Mouse (Mus musculus) hindlimb bud, embryonic 11.5 days (tissue): ENCODE measurements around the gene Cmip.

ENCODE experiments used
- DNase-seq: peaks from one replicate; pipeline ENCODE4 v3.0.0-alpha.2; 2012; ENCODE audit warnings: low read depth, low spot score; ENCODE audit errors: extremely low spot score

The Cmip gene

GRCm38 (mm10) chr8:117373001-117373428 lies 116.2 kb downstream of the Cmip start:
- no peak for DNase-seq

- DNase-seq = no peak
Observed at GRCm38 (mm10) chr8:117374087-117374486, 117.2 kb downstream of the Cmip start.

GRCm38 (mm10) chr8:117376997-117377396 lies 120.1 kb downstream of the Cmip start:
- DNase-seq = no peak

DNA sequence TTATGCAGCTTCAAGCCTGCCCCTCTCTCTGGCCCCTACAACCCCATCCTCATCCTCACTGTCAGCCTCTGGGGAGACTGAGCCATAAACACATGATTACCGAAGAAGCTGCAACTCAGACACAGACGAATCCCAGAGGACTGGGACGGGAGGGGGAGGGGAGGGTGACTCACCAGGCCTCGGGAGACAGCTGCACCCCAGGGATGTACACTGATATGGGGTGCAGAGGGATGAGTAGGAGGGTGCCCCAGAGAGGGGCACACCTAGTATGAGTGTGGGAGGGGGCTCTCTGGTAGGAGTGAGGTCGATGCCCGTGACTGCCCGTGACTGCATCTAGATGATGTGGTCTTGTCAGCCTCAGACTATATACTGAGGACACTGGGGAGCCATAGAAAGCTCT lies 121.8 kb downstream of the Cmip start:
- no peak for DNase-seq

DNA sequence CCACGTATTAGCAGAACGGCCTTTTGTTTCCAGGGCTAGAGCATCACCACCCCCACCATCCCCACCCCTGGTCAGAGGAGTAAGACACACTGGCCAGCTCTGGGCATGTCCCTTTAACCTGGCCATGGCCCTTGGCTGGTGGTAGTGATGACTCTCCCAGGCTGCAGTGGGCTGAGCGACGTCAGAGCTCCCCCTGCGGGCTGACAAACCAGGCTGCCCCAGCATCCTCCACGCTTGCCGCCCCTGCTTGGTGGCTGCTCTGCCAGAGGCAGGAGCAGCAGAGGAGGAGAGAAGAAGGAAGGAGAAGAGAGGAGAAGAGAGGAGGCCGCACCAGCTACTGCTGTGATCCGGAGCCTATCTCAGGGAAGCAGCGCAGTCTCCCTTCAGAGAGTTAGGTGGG lies 122.3 kb downstream of the Cmip start:
- DNase-seq = no peak

GRCm38 (mm10) chr8:117380796-117381195 lies 123.9 kb downstream of the Cmip start:
- DNase-seq = no peak

DNA sequence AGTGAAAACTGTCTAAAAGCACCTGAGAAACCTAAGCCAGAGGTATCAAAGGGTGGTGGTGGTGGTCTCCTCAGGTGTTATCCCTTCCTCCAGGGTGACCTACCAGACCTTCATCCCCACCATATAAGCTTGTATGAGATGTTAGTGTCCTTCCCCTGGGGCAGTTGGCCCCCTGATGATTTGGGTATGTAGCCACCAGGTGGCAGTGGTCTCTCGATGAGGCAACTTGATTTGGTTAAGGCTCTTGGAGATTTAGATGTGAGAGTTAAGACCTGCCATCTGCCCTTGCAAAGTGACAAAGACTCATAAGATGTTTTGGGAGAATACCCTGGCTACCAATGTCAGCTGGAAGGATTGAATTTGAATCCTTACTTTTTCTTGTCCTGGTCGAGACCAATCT lies 129.3 kb downstream of the Cmip start:
- no peak for DNase-seq

DNA sequence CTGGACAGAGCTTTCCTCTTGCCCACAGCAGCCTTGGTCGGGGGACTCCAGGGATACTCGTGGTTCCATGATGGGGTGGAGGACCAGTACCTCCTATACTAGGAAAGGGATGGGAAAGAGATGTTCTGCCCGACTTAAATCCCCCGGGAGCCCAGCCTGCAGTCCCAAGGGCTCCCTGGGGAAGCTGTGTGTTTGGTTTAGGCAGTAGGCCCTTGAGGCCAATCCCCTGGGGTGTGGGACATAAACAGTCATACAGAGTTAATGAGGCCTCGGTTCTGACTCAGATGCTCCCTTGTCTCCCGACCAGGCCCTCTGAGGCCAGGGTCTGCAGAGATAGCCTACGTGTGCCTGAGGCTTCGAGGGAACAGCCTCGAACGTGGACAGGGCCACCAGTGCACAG lies 130.8 kb downstream of the Cmip start:
- DNase-seq = no peak

DNA sequence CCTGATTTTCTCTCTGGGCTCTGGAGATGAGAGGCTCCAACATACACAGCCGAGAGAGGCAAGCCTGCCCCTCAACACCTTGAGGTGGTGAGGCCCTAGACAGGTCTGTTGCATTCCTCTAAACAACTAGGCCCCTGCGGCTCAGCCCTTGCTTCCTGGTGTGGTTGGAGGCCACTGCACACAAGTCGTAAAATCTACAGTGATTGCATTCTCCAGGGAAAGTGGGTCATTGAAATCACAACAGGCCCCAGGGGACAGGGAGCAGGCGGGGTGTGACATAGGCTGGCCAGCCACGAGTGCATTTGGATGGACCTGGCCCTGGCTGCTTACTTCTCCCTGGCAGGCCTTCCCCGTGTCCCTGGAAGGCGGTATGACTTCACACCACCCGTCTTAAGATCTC lies 131.5 kb downstream of the Cmip start:
- DNase-seq = no peak

DNA sequence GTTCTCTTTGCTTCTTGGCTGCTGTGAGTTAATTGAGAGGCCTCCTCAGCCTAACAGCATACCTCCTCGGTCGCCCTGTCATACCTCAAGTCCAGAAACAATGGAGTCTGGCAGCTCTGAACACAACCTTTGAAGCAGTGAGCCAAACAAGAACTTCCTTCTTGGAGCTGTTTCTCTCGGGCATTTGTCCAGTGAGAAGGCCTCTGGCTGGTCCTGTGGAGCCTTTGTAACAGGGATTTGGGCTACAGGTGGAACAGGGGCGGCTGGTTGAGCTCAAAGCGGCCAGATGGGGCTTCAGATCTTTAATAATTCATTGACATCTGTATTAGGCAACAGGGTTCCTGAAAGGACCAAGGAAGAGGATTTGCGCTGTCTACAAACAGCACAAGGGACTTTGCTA lies 137.0 kb downstream of the Cmip start:
- DNase-seq = no peak

- DNase-seq = no peak
Observed at GRCm38 (mm10) chr8:117395055-117395454, 138.2 kb downstream of the Cmip start.

DNA sequence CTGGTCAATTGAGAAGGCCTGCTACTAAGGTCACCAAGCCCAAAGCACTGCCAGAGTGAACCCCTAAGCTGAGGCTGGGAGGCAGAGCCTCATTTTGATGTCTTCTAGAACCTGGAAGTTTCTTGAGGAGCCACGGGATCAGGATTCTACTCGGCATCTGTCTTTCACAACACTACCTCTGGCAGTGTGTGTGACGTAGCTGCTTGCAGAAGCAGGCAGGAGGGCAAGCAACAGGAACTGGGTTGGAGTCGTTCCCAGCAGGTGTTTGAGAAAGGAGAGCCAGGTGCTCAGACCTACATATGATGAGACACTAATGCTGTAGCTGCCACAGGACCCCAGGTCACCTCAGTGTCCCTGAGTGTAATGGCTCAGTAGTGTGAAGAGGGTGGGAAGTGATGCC lies 140.0 kb downstream of the Cmip start:
- DNase-seq = no peak

GRCm38 (mm10) chr8:117397751-117398150 lies 140.9 kb downstream of the Cmip start:
- no peak for DNase-seq

DNA sequence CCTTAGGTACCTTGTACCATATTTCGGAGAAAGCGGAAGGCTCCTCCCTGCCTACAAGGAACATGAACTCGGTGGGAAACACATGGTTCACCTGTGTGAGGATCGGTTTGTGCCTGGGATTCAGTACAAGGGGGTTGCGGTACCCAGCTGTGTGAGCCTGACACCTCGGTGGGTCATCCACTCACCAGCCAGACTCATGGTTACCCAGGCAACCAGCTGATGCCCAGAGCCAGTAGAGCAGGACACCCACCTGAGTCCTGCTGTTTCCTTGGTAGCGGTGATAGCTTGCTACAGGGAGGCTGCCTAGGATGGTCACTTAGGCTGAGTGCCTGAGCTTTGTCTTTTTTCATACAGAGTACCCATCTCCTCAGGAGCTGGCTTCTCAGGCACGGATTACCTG lies 142.4 kb downstream of the Cmip start:
- no peak for DNase-seq

DNA sequence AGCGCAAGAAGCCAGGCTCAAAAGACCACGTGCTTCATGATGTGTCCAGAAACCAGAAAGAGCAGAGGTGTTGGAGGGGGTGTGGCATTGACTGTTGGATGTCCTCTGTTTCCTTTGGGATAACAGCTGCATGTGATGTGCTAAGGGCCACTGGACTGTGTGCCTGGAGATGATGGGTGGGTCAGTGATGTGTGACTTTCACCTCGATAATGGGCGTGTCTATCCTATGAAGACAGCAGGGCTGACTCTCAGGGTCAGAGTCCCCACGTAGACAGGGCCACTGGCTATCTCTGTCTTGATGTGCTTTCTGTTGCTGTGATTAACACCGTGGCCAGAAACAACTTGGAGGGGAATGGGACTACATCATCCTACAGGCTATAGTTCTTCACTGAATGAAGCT lies 144.0 kb downstream of the Cmip start:
- DNase-seq = no peak

DNA sequence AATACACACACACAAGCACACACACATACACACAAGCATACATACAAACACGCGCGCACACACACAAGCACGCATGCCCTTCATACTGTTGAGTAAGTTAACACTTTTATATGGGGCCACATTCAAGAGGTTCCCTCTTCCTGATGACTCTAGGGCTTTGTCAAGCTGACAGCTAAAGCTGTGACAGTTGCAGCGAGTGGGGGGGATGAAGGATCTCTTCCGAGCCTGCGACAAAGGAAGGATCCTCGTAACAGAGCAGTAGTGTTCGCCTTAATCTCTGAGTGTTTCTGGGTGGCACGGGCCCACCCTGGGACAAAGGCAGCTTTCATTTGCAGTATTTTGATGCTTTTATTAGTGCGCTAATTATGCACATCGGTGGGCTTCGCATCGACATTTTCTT lies 145.0 kb downstream of the Cmip start:
- DNase-seq = no peak

DNA sequence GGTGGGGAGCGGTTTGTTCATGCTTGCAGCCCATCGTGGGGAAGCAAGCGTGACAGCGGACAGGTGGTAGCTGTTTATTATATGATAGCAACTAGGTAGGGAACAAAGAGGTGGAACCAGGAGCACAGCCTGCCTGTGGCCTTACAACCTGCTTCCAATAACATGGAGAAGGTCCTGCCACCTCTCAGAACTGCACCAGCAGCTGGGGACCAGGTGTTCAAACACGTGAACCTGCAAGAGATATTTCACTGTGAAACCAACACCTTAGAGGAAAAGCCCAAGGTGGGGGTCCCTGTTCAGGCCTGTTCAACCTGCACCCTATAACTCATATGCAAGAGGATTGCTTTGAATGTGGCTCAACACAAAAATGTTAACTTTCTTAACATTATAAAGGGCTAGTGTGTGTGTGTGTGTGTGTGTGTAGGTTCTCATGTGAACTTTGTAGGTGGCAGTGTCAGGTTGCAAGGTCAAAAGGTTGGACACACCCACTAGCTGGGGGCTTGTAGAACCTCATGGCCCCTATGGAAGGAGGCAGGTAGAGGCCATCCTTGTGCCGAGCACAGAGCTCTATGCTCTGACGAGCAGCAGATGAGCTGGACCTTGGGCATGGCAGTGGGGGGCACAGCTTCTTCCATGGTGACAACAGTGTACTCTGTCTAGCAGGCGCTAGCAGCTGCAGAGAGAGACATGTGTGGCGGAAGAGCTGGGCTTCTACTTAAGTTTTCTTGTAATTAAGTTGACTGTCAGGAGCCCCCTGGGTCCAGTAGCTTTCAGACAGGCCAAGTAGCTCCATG lies 146.2 kb downstream of the Cmip start:
- no peak for DNase-seq

DNA sequence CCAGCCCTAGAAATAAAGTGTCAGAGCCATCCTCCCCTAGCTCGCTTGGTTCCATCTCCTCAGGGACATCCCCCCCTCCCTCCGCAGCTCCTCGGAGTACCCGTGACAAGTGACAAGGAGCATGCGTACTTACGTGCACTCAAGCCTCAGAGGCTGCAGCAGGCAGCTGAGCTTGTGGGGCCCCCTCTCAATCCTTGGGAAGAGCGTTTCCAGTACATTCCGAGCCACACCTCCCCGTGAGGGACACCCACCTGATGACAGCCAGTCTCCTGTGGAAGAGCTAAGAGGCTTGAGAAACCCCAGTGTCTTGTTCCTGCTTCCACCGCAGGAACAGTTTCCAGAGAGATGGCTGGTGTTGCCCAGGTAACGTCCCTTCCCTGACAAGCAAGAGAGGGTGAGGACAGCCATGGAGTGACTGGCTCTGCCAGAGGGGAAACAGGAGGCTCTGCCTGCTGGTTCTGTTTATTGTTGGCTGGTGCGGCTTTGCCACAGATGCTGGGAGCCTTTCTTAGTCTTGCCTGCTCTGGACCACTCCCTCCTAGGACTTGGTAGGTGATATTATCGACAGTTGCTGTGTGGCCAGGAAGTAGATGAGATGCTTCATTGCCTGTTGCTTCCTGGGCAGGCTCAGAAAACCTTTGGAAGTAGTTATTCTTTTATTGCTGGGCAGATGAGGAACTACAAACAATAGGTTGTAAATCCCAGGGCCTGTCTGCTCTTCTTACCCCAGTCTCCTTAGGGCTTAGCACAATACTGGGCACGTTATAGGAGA lies 147.0 kb downstream of the Cmip start:
- no peak for DNase-seq

- no peak for DNase-seq
Observed at GRCm38 (mm10) chr8:117406081-117406480, 149.2 kb downstream of the Cmip start.

GRCm38 (mm10) chr8:117408634-117409033 lies 151.8 kb downstream of the Cmip start:
- no peak for DNase-seq

GRCm38 (mm10) chr8:117409056-117409455 lies 152.2 kb downstream of the Cmip start:
- no peak for DNase-seq

DNA sequence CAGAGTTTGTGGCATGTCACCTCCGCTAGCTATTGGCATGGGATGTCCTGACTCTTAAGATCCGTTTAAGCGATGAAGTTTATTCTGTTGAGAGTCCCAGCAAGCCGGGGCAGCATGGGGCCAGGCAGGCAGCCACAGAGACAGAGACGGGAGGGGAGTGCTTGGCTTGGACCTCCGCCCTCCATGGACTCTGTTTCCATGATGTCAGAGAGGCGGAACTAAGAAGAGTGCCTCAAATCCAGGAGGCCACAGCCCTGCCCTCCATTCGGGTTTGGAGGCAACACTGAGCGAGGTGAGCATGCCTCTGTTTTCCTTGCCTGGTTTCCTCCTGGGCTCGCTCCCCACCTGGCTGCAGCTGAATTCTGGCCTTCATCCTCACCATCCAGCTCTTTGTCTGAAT lies 153.5 kb downstream of the Cmip start:
- no peak for DNase-seq
